Mouse (Mus musculus) myocyte (in vitro differentiated cells): Measurements from ENCODE around the gene Kcna2. TPM values are rescaled to one million over a fixed set of nuclear protein-coding genes. Genes with fewer than 3 reads are reported as not detected.

Source experiments
- H3K27me3 ChIP-seq: one replicate; pipeline ENCODE4 v1.6.1; 2011; ENCODE audit not compliant: control insufficient read depth, insufficient read depth, insufficient read length
- H3K36me3 ChIP-seq: one replicate; pipeline ENCODE4 v1.6.1; 2011; ENCODE audit not compliant: control insufficient read depth, insufficient read depth
- H3K4me2 ChIP-seq: one replicate; pipeline ENCODE4 v1.6.1; 2011; ENCODE audit warnings: low read depth, control low read depth
- H3K4me3 ChIP-seq: one replicate; pipeline ENCODE4 v1.5.1; 2011; ENCODE audit warnings: mild to moderate bottlenecking, control low read depth, moderate library complexity
- H3K79me2 ChIP-seq: one replicate; pipeline ENCODE4 v1.6.1; 2011; ENCODE audit not compliant: control insufficient read depth, insufficient read depth
- H3ac ChIP-seq: one replicate; pipeline ENCODE4 v1.6.1; 2011; ENCODE audit not compliant: control insufficient read depth, insufficient read length
- CEBPB ChIP-seq: IDR thresholded peaks from 2 replicates; pipeline ENCODE4 v1.6.1; 2011; ENCODE audit warnings: mild to moderate bottlenecking, moderate library complexity; ENCODE audit not compliant: poor library complexity, insufficient read depth, severe bottlenecking
- E2F4 ChIP-seq: IDR thresholded peaks from one replicate; pipeline ENCODE4 v1.6.1; 2011; ENCODE audit warnings: mild to moderate bottlenecking, control low read depth, moderate library complexity; ENCODE audit not compliant: insufficient read depth
- MAX ChIP-seq: IDR thresholded peaks from one replicate; pipeline ENCODE4 v1.6.1; 2011; ENCODE audit warnings: low read depth, mild to moderate bottlenecking, control low read depth
- MYOD1 ChIP-seq, 3 experiments: IDR thresholded peaks; one replicate each; pipeline ENCODE4 v1.6.1; 2011; ENCODE audit warnings: control low read depth in 2 of 3, low read depth in 2 of 3, mild to moderate bottlenecking in 2 of 3, moderate library complexity in 1 of 3; ENCODE audit not compliant: insufficient read length in 2 of 3, control insufficient read depth in 1 of 3
- MYOG ChIP-seq, 3 experiments: IDR thresholded peaks; one replicate each; pipeline ENCODE4 v1.6.1; 2011; ENCODE audit warnings: control low read depth in 2 of 3, low read depth in 2 of 3, mild to moderate bottlenecking in 2 of 3; ENCODE audit not compliant: insufficient read length in 2 of 3, control insufficient read depth in 1 of 3, insufficient read depth in 1 of 3
- POLR2A ChIP-seq: IDR thresholded peaks from one replicate; pipeline ENCODE4 v1.6.1; 2011; ENCODE audit warnings: low read depth, mild to moderate bottlenecking, control low read depth, moderate library complexity; ENCODE audit not compliant: insufficient read length
- POLR2AphosphoS2 ChIP-seq: IDR thresholded peaks from one replicate; pipeline ENCODE4 v1.6.1; 2011; ENCODE audit warnings: low read depth, control low read depth; ENCODE audit not compliant: insufficient read length
- REST ChIP-seq: IDR thresholded peaks from one replicate; pipeline ENCODE4 v1.6.1; 2011; ENCODE audit warnings: mild to moderate bottlenecking, control low read depth, moderate library complexity; ENCODE audit not compliant: insufficient read depth, insufficient read length
- SRF ChIP-seq: IDR thresholded peaks from one replicate; pipeline ENCODE4 v1.6.1; 2011; ENCODE audit warnings: low read depth; ENCODE audit not compliant: control insufficient read depth, insufficient read length
- TCF12 ChIP-seq: IDR thresholded peaks from one replicate; pipeline ENCODE4 v1.6.1; 2011; ENCODE audit warnings: mild to moderate bottlenecking, control low read depth; ENCODE audit not compliant: poor library complexity, insufficient read depth, severe bottlenecking
- TCF3 ChIP-seq: IDR thresholded peaks from one replicate; pipeline ENCODE4 v1.6.1; 2011; ENCODE audit warnings: low read depth, control low read depth; ENCODE audit not compliant: insufficient read length
- USF1 ChIP-seq: IDR thresholded peaks from one replicate; pipeline ENCODE4 v1.6.1; 2011; ENCODE audit warnings: low read depth, mild to moderate bottlenecking, control low read depth, moderate library complexity
- polyA plus RNA-seq: library from polyadenylated mRNA; unstranded; fragments of >200 nt; fragmentation: generic; extraction: Trizol; gene quantifications from one replicate; pipeline ENCODE4 v1.2.1, GENCODE M21; 2012; ENCODE audit warnings: missing spikeins

Kcna2 gene
- polyA plus RNA-seq, 1 experiment: not detected

DNA sequence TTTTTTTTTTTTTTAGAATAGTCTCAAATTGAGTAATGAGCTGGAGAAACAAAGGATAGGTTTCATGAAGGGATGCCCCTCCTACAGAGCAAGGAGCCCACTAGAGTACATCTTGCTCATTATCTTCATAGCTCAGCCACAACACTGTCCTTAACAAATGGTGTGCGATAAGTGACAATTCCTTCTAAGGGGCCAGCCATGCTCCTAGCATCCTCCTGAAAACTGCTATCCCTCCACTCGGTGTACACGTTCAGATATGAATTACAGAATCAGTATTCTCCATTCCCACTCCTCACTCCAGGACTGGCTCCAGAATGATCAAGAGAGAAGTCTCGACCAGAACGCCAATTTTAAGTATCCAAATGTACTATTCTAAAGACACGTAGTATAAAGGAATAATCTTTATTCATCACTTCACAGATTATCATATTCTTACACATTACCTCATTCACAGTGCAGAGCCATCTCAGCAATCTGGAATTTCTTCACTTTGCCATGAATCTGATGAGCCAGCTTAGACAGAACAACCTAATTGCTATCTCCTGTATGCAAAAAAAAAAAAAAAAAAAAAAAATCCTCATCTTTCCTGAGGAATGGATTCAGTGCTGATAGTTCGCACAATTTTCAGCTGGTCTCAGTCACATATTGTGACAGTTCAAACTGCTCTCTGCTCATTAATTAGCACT, 34.6 kb upstream of the Kcna2 start:
- Histone ChIP-seq H3K36me3 (no peaks in the 10 kb centered on the region), H3K4me2 (no peak overlapping the region), H3K27me3 (no peaks in the 10 kb centered on the region), H3ac (no peak overlapping the region), H3K4me3 (no peak overlapping the region), H3K79me2 (no peaks in the 10 kb centered on the region)
- TF ChIP-seq E2F4: no peak

DNA sequence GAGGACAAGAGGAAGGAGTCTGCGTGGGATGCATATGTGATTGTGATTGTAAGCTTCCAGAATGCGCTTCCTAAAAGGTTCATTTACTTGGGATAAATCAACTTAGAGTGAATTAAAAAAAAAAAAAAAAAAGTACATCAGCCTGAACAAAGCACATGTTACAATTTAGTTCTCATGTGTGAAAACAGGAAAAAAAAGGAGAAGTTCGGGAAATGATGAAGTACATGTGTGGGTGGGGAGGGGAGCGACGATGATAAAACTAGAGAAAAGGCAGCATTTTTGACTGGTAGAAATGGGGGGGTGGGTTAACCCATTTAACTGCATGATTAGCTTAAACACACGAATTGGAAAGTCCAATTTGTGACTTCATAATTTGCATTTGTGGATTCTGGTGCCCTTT, 33.7 kb upstream of the Kcna2 start:
- Histone ChIP-seq H3ac (no peak overlapping the region), H3K4me3 (no peak overlapping the region), H3K27me3 (no peaks in the 10 kb centered on the region), H3K79me2 (no peaks in the 10 kb centered on the region), H3K36me3 (no peaks in the 10 kb centered on the region), H3K4me2 (no peak overlapping the region)
- TF ChIP-seq MYOG (IDR thresholded peaks at IDR 0.05; ENCODE audit: control insufficient read depth in 1 of 3, insufficient read depth in 1 of 3, insufficient read length in 2 of 3, low read depth in 2 of 3): no peak

- H3K27me3 ChIP-seq: no peaks in the 10 kb centered on the region
- TF ChIP-seq CEBPB (no peak), TCF3 (no peak), USF1 (no peak), MYOG (IDR thresholded peaks at IDR 0.05; ENCODE audit: control insufficient read depth in 1 of 3, insufficient read depth in 1 of 3, insufficient read length in 2 of 3, low read depth in 2 of 3) (no peak)
- H3K4me2 ChIP-seq: no peak overlapping the region
- no peak overlapping the region for H3K4me3 ChIP-seq
- H3K79me2 ChIP-seq: no peaks in the 10 kb centered on the region
- H3K36me3 ChIP-seq: no peaks in the 10 kb centered on the region
- H3ac ChIP-seq: no peak overlapping the region
Measured at GRCm38 (mm10) chr3:107073863-107074262, 27.1 kb upstream of the Kcna2 start.

GRCm38 (mm10) chr3:107075705-107076104, 25.2 kb upstream of the Kcna2 start:
- no peak for TF ChIP-seq CEBPB
- TF ChIP-seq MAX: no peak
- TF ChIP-seq E2F4: no peak
- TF ChIP-seq SRF: no peak
- no peak for TF ChIP-seq TCF12
- TF ChIP-seq USF1: no peak
- no peak for TF ChIP-seq MYOG (IDR thresholded peaks at IDR 0.05; ENCODE audit: control insufficient read depth in 1 of 3, insufficient read depth in 1 of 3, insufficient read length in 2 of 3, low read depth in 2 of 3)
- no peak for TF ChIP-seq TCF3
- TF ChIP-seq MYOD1 (IDR thresholded peaks at IDR 0.05; ENCODE audit: control insufficient read depth in 1 of 3, insufficient read length in 2 of 3, low read depth in 2 of 3): no peak
- TF ChIP-seq POLR2A: no peak
- TF ChIP-seq REST: no peak
- no peak for TF ChIP-seq POLR2AphosphoS2
- H3K4me3 ChIP-seq: no peak overlapping the region

GRCm38 (mm10) chr3:107076658-107077057, 24.3 kb upstream of the Kcna2 start:
- Histone ChIP-seq H3K27me3 (no peaks in the 10 kb centered on the region), H3K79me2 (no peaks in the 10 kb centered on the region), H3K4me3 (no peak overlapping the region), H3K4me2 (no peak overlapping the region), H3ac (no peak overlapping the region), H3K36me3 (no peaks in the 10 kb centered on the region)
- no peak for TF ChIP-seq MAX
- no peak for TF ChIP-seq MYOD1 (IDR thresholded peaks at IDR 0.05; ENCODE audit: control insufficient read depth in 1 of 3, insufficient read length in 2 of 3, low read depth in 2 of 3)
- no peak for TF ChIP-seq CEBPB
- TF ChIP-seq MYOG (IDR thresholded peaks at IDR 0.05; ENCODE audit: control insufficient read depth in 1 of 3, insufficient read depth in 1 of 3, insufficient read length in 2 of 3, low read depth in 2 of 3): no peak
- no peak for TF ChIP-seq TCF3
- TF ChIP-seq SRF: no peak
- TF ChIP-seq E2F4: no peak
- TF ChIP-seq USF1: no peak
- TF ChIP-seq REST: no peak
- no peak for TF ChIP-seq TCF12
- no peak for TF ChIP-seq POLR2A
- TF ChIP-seq POLR2AphosphoS2: no peak

More at GRCm38 (mm10) chr3:107075705-107076104, 25.2 kb upstream of the Kcna2 start:
- Histone ChIP-seq H3K79me2 (no peaks in the 10 kb centered on the region), H3K27me3 (no peaks in the 10 kb centered on the region), H3K4me2 (no peak overlapping the region), H3K36me3 (no peaks in the 10 kb centered on the region), H3ac (no peak overlapping the region)

GRCm38 (mm10) chr3:107077101-107077500, 23.8 kb upstream of the Kcna2 start:
- H3ac ChIP-seq: no peak overlapping the region
- TF ChIP-seq CEBPB (no peak), POLR2AphosphoS2 (no peak), SRF (no peak), MYOD1 (IDR thresholded peaks at IDR 0.05; ENCODE audit: control insufficient read depth in 1 of 3, insufficient read length in 2 of 3, low read depth in 2 of 3) (no peak), REST (no peak), POLR2A (no peak)

More at GRCm38 (mm10) chr3:107077101-107077500, 23.8 kb upstream of the Kcna2 start:
- no peaks in the 10 kb centered on the region for H3K36me3 ChIP-seq
- no peaks in the 10 kb centered on the region for H3K79me2 ChIP-seq
- H3K4me3 ChIP-seq: no peak overlapping the region
- no peaks in the 10 kb centered on the region for H3K27me3 ChIP-seq
- H3K4me2 ChIP-seq: no peak overlapping the region
